Mouse (Mus musculus): Measurements from ENCODE around the gene Ttll11.

The Ttll11 gene

GRCm38 (mm10) chr2:35761458-35761857 is 218.3 kb downstream of the Ttll11 start:
- no peak for DNase-seq

- no peak for DNase-seq
Measured at GRCm38 (mm10) chr2:35760867-35761266, 218.8 kb downstream of the Ttll11 start.

DNA sequence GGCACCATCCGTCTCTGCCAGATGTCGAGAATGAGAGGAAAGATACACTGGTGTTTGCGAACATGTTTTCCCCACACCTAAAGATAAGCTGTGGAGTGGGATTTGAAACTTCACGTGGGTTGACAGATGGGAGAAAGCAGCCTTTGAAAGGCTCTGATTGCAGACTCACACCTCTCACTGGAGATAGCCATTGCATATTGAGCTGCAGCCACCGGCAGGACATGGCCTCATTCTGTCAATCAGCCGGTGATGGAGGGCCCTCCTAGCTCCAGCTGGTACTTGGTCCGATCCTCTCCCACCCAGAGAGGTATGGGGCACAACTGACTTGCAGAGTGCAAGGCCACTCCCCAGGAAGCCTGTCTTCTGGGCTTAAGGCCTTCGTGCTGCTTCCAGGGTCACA is 219.4 kb downstream of the Ttll11 start:
- no peak for DNase-seq

- DNase-seq: no peak
Measured at GRCm38 (mm10) chr2:35756467-35756866, 223.2 kb downstream of the Ttll11 start.

DNA sequence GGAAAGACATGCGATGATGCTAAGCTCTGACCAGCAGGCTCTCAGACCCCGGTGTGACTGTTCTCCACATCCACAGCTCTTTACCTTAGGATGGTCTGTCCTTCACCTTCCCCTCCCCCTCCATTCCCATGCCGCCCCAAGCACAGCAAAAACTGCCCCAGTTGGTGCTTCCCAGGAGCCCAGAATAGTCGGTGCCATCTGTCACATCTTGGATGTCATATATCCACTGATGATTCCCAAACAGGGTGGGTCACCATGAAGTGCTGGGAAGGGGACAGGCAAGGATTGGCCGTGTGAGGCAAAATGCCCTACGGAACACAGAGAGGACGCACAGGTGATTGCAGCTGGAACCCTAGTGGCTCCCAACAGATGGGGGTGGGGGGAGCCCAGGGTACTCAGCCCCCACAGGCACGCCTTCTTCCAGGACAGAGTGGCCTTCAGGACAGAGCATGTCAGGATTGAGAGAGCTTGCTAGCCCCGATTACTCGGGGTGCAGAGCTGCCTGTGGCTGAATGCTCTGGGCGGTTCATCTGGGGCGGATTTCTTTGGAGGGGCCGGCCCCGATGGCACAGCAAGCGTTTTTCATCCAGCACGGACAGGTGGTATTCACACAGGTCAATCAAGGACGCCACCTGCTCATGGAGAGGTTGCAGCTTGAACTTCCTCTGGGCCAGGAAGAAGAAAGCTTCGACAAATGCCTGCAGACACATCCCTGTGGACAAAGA is 227.8 kb downstream of the Ttll11 start:
- no peak for DNase-seq

GRCm38 (mm10) chr2:35750533-35751141 is 229.1 kb downstream of the Ttll11 start:
- no peak for DNase-seq

DNA sequence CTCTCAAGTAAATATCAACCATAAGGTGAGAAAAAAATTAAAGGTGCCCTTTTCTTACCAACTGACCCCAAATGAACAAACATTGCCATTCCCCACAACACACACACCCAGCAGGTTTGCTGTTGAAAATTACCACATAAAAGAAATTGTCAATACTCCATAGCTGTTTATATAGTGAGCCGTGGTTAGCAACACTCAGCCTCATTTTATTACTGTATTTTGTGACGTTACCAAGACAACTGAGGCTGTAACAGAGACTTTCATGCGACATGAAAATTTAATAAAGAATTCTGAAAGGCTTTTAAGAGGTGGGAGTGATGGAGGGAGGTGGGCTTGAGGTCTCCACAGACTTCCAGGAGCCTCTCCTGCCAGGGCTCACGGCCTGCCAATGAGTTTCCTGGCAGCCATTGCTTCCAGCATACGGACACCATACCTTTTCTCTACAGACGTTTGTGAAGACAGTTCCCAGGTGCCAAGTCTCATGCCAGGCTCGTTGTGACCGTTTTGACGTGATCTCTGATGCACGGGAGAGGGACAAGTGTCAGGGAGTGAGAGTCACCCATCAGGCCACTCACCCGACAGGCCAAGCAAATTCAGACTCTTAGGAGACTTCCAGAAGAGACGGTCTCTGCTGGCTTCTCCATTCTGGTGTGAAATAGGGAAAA is 232.2 kb downstream of the Ttll11 start:
- no peak for DNase-seq

DNA sequence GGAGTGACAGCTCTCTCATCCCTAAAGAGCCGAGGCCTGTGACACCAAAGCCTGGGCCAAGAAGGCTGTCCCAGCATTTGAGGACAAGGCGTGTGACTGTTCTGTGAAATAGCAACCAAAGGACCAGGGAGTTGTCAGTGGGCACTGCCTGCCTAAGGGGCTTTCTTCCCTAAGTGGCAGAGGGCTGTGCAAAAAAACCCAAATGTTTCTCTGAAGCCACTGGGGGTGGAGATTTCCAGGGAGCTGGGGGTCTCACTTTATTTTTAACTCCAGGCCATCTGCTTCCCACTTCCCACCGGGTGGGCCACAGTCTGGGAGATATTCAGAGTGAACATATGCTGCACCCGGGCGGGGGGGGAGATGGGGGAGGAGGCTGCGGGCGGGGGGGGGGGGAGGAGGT is 233.1 kb downstream of the Ttll11 start:
- peak; percentile 46 for DNase-seq

DNA sequence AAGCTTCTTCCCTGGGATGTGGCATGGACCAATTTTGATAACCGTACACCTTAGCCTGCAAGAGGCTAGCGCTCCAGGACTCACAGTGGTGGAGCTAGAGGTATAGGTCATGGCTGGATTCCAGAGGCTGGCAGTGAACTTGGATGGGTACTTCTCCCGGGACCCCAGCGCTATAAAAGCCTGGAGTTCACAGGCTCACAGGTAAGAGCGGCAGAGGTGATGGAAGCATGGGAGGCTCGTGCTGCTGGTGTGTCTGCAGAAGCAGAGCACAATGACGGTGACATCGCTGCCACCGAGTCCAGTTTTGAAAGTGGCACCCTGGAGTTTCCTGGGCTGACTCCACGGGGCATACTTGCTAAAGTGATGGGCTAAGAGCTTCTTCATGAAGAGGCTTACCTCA is 233.8 kb downstream of the Ttll11 start:
- no peak for DNase-seq

DNA sequence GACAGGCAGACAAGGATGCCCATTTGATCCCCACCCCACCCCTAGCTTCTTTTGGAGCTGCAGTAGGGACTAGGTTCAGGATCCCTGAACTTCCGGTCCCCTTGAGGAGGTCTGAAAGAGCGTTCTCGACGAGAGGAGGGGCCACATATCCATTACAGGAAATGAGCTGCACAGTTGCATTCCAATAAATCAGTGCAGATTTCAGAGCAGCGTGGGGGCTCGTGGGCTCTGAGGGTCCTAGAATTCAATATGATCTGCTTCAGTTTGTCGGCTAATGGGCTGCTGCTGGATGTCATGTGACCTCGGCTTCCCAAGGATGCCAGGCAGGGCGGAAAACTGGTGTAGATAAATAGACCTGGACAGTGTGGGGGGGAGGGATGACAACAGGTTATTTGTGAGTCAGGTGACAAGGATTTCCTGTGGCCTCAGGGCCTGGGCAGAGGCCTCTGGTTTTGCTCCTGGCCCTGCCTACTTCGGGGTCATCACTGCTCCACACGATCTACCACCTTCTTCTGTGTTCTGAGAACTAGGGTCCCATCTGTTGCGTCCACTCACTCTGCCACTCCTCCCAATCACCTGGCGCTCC is 240.0 kb downstream of the Ttll11 start:
- DNase-seq: no peak

DNA sequence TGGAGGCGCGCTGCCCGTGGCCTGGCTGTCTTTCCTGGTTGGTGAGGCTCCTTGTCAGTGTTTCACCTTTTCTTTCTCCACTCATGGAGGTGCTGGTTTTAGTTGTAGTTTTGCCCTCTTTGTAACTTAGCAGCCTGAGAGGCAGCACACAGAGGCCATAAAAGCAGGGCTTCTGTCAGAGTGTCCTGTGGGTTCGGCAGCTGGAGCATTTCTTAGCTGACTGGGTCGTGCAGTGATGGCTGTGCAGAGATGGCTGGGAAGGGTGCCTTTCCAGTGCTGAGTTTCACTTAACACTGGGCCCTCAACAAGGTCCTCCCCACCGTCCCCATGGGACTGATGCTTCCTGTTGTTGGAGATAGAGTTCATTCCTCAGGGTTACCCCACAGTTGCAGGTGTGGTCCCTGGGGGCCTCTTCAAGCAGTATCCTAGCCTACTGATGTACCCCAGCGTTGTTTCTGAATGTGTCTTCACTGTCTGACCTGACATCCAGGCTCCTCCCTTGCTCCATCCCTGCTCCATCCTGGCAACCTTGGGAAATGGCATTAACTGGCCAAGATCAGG is 242.2 kb downstream of the Ttll11 start:
- DNase-seq: no peak

GRCm38 (mm10) chr2:35736061-35736460 is 243.7 kb downstream of the Ttll11 start:
- DNase-seq: no peak

DNA sequence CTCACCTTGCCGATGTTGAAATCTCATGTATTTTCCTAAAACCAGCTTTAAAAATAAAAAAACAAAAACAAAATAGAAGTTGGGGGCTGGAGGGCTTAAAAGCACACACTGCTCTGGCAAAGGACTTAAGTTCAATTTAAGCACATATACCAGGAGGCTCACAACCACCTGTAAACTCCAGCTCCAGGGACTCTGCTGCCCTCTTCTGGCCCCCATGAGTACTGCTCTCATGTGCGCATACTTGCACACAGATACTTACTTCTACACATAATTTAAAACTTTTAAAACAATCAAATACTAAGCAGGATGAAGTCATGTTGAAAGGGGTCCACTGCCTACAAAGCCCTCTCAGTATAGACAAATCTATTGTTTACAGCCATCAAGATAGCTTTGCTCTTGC is 244.7 kb downstream of the Ttll11 start:
- DNase-seq: no peak

GRCm38 (mm10) chr2:35731671-35732449 is 247.9 kb downstream of the Ttll11 start:
- no peak for DNase-seq

GRCm38 (mm10) chr2:35729077-35730065 is 250.3 kb downstream of the Ttll11 start:
- no peak for DNase-seq

DNA sequence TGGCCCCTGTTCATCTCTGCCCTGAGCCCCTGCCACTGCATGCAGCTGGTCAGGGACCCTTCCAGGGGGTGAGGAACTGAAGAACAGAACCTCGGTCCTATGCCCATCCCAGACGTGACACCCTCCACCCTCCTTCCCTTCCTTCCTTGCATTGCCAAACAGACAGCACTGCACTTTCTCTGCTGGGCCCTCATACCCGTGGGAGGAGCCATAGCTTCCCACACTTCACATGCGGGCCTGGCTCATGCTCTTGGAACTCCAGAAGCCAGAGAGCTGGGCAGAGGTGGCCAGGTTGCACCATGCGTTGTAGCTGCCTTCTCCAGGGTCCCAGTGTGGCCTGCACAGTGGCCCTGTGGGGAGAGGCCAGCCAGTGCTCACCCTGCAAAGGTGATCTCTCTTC is 251.1 kb downstream of the Ttll11 start:
- DNase-seq: no peak

- DNase-seq: no peak
Measured at GRCm38 (mm10) chr2:35723691-35724090, 256.0 kb downstream of the Ttll11 start.

DNA sequence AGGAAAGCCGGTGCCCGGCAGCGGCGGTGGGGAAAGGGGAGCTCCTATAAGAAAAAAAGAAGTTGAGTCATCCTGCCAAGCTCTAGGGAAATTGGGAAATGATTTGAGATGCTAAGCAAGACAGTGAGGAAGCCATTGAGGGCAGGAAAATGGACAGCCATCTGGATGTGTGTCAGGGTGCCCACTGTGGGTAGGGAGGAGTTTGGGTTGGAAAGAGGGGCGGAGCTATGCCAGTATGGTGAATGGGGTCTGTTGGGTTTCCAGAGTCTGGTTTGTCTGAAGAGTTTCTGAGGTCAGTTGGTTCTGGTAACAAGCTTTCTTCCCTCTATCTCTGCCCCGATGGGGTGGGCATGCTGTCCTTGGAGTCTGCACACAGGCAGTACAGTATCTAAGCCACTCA is 256.4 kb downstream of the Ttll11 start:
- DNase-seq: no peak

GRCm38 (mm10) chr2:35722821-35723220 is 256.9 kb downstream of the Ttll11 start:
- DNase-seq: no peak

DNA sequence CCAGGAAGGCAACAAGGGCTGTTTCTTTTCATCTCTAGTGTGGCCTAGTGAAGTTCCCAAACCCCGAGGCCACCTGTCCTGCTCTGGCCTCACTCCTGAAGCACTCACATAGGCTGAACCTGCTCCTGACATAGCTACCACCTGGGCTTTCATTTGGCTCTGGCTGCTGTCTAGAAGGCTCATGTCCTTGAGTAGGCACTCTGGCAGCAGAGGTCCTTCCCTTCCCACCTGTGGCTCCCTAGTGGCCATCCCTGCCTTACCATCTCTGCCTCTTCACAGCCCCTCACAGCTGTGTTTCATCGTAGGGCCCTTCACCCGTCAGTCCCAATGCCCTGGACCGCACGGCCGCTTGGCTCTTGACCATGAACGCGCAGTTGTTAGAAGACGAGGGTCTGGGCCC is 258.8 kb downstream of the Ttll11 start:
- DNase-seq: no peak

DNA sequence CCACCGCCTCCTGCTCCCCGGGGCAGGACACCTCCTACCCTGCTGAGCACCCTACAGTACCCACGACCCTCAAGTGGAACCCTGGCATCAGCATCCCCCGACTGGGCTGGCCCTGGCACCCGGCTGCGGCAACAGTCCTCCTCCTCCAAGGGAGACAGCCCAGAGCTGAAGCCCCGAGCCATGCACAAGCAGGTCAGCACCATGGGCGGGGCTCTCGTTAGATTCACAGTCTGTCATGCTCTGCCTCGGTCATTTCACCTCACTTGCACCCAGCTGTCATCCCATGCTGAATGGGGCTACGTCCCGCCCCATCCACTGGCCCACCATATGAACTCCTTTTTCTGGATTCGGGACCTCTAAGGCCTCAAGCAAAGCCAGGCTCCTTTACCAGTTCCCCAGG is 259.2 kb downstream of the Ttll11 start:
- DNase-seq: no peak

DNA sequence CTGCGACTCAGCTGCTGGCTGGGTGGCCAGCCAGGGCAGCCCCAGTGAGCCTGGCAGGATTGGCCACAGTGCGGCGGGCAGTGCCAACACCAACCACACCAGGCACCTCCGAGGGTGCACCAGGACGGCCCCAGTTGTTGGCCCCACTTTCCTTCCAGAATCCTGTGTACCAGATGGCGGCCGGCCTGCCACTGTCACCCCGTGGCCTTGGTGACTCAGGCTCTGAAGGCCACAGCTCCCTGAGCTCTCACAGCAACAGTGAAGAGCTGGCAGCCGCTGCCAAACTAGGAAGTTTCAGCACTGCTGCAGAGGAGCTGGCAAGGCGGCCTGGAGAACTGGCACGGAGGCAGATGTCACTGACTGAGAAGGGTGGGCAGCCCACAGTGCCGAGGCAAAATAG is 259.6 kb downstream of the Ttll11 start:
- DNase-seq: peak; percentile 31

Data from right cerebral cortex, postnatal 14 days (tissue).